Mouse (Mus musculus) E14TG2a.4 (cell line): Measurements from ENCODE around the gene Cyp26b1.

Source experiments
- H3K27me3 ChIP-seq: 2 replicates; pipeline ENCODE4 v1.6.1; 2014; ENCODE audit warnings: low read length, control low read depth; ENCODE audit not compliant: insufficient read depth
- H3K36me3 ChIP-seq: 2 replicates; pipeline ENCODE4 v1.6.1; 2014; ENCODE audit warnings: low read length, control low read depth; ENCODE audit not compliant: insufficient read depth
- H3K4me1 ChIP-seq: replicated peaks from 2 replicates; pipeline ENCODE4 v1.6.1; 2014; ENCODE audit warnings: low read depth, low read length, control low read depth
- H3K4me3 ChIP-seq: replicated peaks from 2 replicates; pipeline ENCODE4 v1.5.1; 2014; ENCODE audit warnings: mild to moderate bottlenecking, low read length
- H3K9me3 ChIP-seq: 2 replicates; pipeline ENCODE4 v1.6.1; 2014; ENCODE audit warnings: low read length, control low read depth
- CTCF ChIP-seq: conservative IDR thresholded peaks from 2 replicates; pipeline ENCODE4 v1.5.1; 2014; ENCODE audit warnings: low read length
- NANOG ChIP-seq: IDR thresholded peaks from 2 replicates; pipeline ENCODE4 v1.6.1; 2014; ENCODE audit warnings: borderline replicate concordance, low read length, mixed read lengths
- POU5F1 ChIP-seq: IDR thresholded peaks from 2 replicates; pipeline ENCODE4 v1.6.1; 2014; ENCODE audit warnings: low read length, borderline replicate concordance

Gene Cyp26b1

GRCm38 (mm10) chr6:84583841-84584782, 9.6 kb downstream of the Cyp26b1 start:
- Histone ChIP-seq H3K36me3 (no peaks in the 10 kb centered on the region), H3K27me3 (peaks cover 98% of the 10 kb centered on the region), H3K4me1 (peaks cover 56% of the 10 kb centered on the region), H3K9me3 (no peaks in the 10 kb centered on the region; the same call in 1 of the 2 replicates), H3K4me3 (peak overlapping the region; percentile 73)
- no peak for TF ChIP-seq CTCF
- TF ChIP-seq NANOG, result no peak
- no peak for TF ChIP-seq POU5F1

DNA sequence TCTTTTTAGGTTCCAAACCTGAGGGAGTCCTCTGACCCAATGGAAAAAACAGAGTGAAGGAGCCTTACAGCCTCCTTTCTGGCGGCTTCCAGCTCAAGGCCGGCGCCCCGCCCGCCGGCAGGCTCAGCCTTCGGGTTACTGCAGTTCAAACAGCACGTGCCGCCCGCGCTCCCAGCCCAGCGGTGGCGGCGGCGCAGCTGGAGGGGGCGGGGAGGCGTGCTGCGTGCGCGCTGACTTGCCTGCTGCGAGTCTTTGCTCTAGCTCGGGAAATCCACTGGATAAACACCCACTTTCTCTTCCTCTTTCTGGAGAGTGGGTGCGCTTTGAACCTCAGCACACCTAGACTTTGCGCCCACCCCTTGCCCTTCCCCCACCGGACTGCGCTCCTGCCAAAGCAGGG, 10.3 kb downstream of the Cyp26b1 start:
- Histone ChIP-seq H3K36me3 (no peaks in the 10 kb centered on the region), H3K4me1 (peaks cover 56% of the 10 kb centered on the region), H3K4me3 (peak overlapping the region; percentile 73), H3K9me3 (no peaks in the 10 kb centered on the region; the same call in 1 of the 2 replicates), H3K27me3 (peaks cover 98% of the 10 kb centered on the region)
- TF ChIP-seq POU5F1, result no peak
- TF ChIP-seq NANOG, result no peak
- no peak for TF ChIP-seq CTCF

GRCm38 (mm10) chr6:84582826-84583225, 10.9 kb downstream of the Cyp26b1 start:
- Histone ChIP-seq H3K27me3 (peaks cover 98% of the 10 kb centered on the region), H3K36me3 (no peaks in the 10 kb centered on the region), H3K4me1 (peaks cover 51% of the 10 kb centered on the region), H3K4me3 (peak overlapping the region; percentile 73; the same call in 1 of the 2 replicates), H3K9me3 (no peaks in the 10 kb centered on the region; the same call in 1 of the 2 replicates)
- TF ChIP-seq POU5F1, result no peak

DNA sequence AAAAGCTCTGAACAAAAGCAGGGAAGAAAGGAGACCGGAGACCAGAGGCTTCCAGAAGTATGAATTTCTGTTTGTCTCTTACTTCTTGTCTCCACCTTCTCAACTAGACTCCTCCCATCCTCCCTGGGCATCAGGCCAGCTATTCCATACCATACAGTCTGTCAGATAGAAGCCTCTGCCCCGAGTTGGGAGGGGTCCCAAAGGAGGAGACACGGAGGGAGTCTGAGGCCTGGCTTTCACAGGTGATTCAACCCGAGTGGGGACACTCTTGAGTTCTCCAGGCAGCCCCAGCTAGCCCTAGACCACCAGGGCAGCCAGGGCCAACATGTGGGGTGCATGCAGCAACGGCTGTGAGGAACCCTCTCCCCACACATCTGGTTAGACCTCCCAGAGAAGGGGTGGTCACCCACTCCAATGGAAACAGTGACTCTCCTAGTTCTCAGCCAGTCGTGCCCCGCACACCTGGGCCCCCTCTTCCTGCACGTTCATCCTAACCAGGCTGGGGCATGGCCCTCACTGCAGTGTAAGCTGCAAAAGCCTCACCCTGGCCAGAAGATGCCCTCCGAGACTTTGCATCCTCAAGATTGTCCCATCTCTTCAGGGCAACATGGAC, 11.8 kb downstream of the Cyp26b1 start:
- H3K27me3 ChIP-seq, result peaks cover 98% of the 10 kb centered on the region
- no peaks in the 10 kb centered on the region for H3K36me3 ChIP-seq
- peaks cover 43% of the 10 kb centered on the region for H3K4me1 ChIP-seq
- H3K4me3 ChIP-seq, result no peak overlapping the region
- H3K9me3 ChIP-seq, result no peaks in the 10 kb centered on the region; the same call in 1 of the 2 replicates
- no peak for TF ChIP-seq NANOG
- TF ChIP-seq CTCF, result no peak
- no peak for TF ChIP-seq POU5F1

DNA sequence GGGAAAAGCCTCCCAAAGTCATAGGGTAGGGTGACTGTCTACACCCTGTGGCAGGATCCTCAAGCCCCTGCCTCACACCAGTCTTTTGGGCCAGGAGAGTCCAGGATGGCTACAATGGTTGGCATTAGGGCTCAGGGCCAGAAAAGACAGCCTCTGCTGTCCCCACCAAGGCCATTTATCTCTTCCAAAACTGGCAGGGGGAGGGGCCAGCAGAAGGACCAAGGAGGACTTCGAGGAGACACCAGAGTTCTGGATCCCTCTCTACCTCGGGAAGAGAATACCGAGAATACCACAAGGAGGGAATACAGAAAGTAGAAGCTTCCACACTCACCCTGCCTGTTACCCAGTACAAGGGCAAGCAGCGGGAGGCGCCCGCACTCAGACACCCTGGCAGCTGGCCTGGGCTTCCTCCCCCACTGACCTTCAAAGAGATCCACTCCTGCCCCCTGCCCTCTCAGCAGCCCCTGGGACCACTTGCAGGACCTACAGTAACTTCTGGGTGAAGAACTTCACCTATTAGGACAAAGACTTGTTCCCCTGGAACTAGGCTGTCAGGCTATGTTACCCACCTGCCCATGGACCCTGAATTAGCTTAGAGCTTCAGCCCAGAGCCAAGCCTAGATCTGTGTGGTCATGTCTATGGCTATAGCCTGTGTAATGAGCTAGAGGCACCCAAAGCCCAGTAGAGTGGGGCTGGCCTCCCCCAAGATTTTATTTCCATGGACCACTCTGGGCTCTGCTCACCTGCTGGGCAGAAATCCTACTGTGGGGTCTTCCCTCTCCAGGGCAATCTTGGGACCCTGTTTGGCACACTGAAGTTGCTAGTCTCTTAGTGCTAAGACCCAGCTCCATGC, 12.5 kb downstream of the Cyp26b1 start:
- TF ChIP-seq CTCF, result no peak

GRCm38 (mm10) chr6:84579508-84579907, 14.2 kb downstream of the Cyp26b1 start:
- TF ChIP-seq POU5F1, result no peak
- no peak for TF ChIP-seq CTCF
- no peak for TF ChIP-seq NANOG

More for the DNA sequence above, 12.5 kb downstream of the Cyp26b1 start:
- Histone ChIP-seq H3K36me3 (no peaks in the 10 kb centered on the region), H3K4me3 (no peak overlapping the region), H3K4me1 (peaks cover 36% of the 10 kb centered on the region), H3K9me3 (no peaks in the 10 kb centered on the region; the same call in 1 of the 2 replicates), H3K27me3 (peaks cover 98% of the 10 kb centered on the region)

GRCm38 (mm10) chr6:84578928-84579327, 14.8 kb downstream of the Cyp26b1 start:
- Histone ChIP-seq H3K4me1 (peaks cover 29% of the 10 kb centered on the region), H3K4me3 (no peak overlapping the region), H3K36me3 (no peaks in the 10 kb centered on the region), H3K9me3 (no peaks in the 10 kb centered on the region; the same call in 1 of the 2 replicates), H3K27me3 (peaks cover 96% of the 10 kb centered on the region)
- TF ChIP-seq NANOG (no peak), POU5F1 (no peak), CTCF (peak; percentile 61)

More at GRCm38 (mm10) chr6:84579508-84579907, 14.2 kb downstream of the Cyp26b1 start:
- no peaks in the 10 kb centered on the region; the same call in 1 of the 2 replicates for H3K9me3 ChIP-seq
- peaks cover 98% of the 10 kb centered on the region for H3K27me3 ChIP-seq
- H3K36me3 ChIP-seq, result no peaks in the 10 kb centered on the region
- peaks cover 29% of the 10 kb centered on the region for H3K4me1 ChIP-seq
- H3K4me3 ChIP-seq, result no peak overlapping the region

DNA sequence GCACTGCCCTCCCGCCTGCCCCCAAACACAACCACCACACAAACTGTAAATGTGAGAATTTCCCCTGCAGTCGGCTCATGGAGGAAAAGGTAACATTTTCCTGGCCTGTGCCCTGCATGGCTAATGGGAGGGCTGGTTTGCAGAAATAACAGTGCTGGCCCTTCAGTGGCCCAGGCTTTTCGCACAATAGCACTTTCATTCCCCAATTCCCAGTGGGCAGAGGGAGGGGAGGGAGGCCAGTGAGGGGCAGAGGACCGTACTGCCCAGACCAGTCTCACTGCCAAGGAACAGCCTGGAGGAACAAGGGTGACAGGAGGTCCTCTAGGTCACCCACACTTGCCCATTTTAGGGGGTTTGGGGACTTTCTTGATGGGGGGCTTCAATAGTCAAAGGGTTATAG, 15.8 kb downstream of the Cyp26b1 start:
- no peaks in the 10 kb centered on the region; the same call in 1 of the 2 replicates for H3K9me3 ChIP-seq
- TF ChIP-seq CTCF (no peak), NANOG (no peak), POU5F1 (no peak)
- H3K36me3 ChIP-seq, result no peaks in the 10 kb centered on the region
- H3K27me3 ChIP-seq, result peaks cover 95% of the 10 kb centered on the region
- peaks cover 29% of the 10 kb centered on the region for H3K4me1 ChIP-seq
- no peak overlapping the region for H3K4me3 ChIP-seq
